9 mouse cellular contexts compared by ENCODE assay signal in genomic region chr7:15912183-15912582, GRCm38 (mm10). TPM values are rescaled to one million over a fixed set of nuclear protein-coding genes. Genes with fewer than 3 reads are reported as not detected.
DNase-seq lines count a peak whose midpoint lies in the region; ATAC-seq and TF ChIP-seq lines count a peak whose summit lies in the region.
"Had no signal": no experiment of that assay in that cellular context is flagged by ENCODE, and none has a peak within 500 bp of the region (broad histone marks: within the 10 kb centered on the region; RNA-seq: fewer than 3 reads in every experiment).

No protein-coding gene starts in this region.

- H3K4me1 ChIP-seq in ES-E14 (ENCODE audit: control insufficient read depth in 2 of 2, insufficient read depth in 2 of 2, low read length in 2 of 2, poor library complexity in 1 of 2) = peaks cover 0 to 2% of the 10 kb centered on the region in 2 experiments; a peak in 1 of 4 replicates
- no peaks in the 10 kb centered on the region for H3K4me1 ChIP-seq in heart, postnatal 0 days (ENCODE audit: control insufficient read depth, insufficient read depth)

- TF ChIP-seq CTCF in heart, postnatal 0 days (IDR thresholded peaks at IDR 0.05; ENCODE audit: low read depth) = peak; percentile 79

- no peak overlapping the region for H3K9ac ChIP-seq in ES-E14 (ENCODE audit: insufficient read depth, low read depth, low read length, poor library complexity, severe bottlenecking)
- H3K9ac ChIP-seq in heart, postnatal 0 days (replicated peaks; ENCODE audit: low read depth, low read length) = no peak overlapping the region

- 2% methylated on average over 4 of the region's 4 CpGs for WGBS in heart, postnatal 0 days

- no peak overlapping the region for H3K27ac ChIP-seq in ES-E14 (ENCODE audit: insufficient read depth, low read depth, low read length, poor library complexity, severe bottlenecking)
- H3K27ac ChIP-seq in heart, postnatal 0 days (ENCODE audit: low read depth) = no peak overlapping the region

- H3K9me3 ChIP-seq in ES-E14 (ENCODE audit: control insufficient read depth, insufficient read depth, low read depth, low read length) = no peaks in the 10 kb centered on the region
- H3K9me3 ChIP-seq in heart, postnatal 0 days (replicated peaks; ENCODE audit: control insufficient read depth, low read length) = no peaks in the 10 kb centered on the region

- in situ Hi-C loops in ES-E14 (cut with MboI; ENCODE audit: low sequenced_read_pairs in 2 of 2, unreplicated experiment in 2 of 2) = no loop called here

- peak; percentile 94 for DNase-seq in ES-E14 (ENCODE audit: low read depth, low spot score)
- DNase-seq in brain, adult 2 months (ENCODE audit: low read depth, low spot score) = peak; percentile 90
- peak; percentile 76 for DNase-seq in heart, postnatal 0 days (ENCODE audit: low spot score)
- peak; percentile 74 for DNase-seq in kidney, postnatal 14 days
- peak; percentile 91 for DNase-seq in lung, postnatal 10 days
- DNase-seq in ovary, postnatal 36 days (ENCODE audit: low spot score) = peak; percentile 62
- DNase-seq in thymus, postnatal 10 days (ENCODE audit: low spot score in 2 of 2) = peak; percentile 41 to 77

- H3K27me3 ChIP-seq in heart, postnatal 0 days (ENCODE audit: control insufficient read depth, insufficient read depth, low read length) = no peaks in the 10 kb centered on the region

- peak; percentile 68; the same call in 1 of the 2 replicates for ATAC-seq in erythroid progenitor cell, adult 5-6 weeks (replicated peaks; ENCODE audit: low FRiP score, poor library complexity, severe bottlenecking)
- ATAC-seq in heart, postnatal 0 days (ENCODE audit: insufficient read depth, low read depth) = peak; percentile 59

- H3K4me2 ChIP-seq in heart, postnatal 0 days (ENCODE audit: low read depth, low read length) = no peak overlapping the region

- peaks cover 6% of the 10 kb centered on the region for H3K36me3 ChIP-seq in ES-E14 (ENCODE audit: control insufficient read depth, insufficient read depth, low read length, poor library complexity, severe bottlenecking)
- H3K36me3 ChIP-seq in heart, postnatal 0 days (replicated peaks; ENCODE audit: control insufficient read depth, insufficient read depth, low read length) = peaks cover 10% of the 10 kb centered on the region; the same call in 1 of the 2 replicates

- no peak for TF ChIP-seq EP300 in heart, postnatal 0 days (IDR thresholded peaks at IDR 0.05; ENCODE audit: low read depth)

- no peak overlapping the region for H3K4me3 ChIP-seq in ES-E14 (ENCODE audit: insufficient read depth in 1 of 2, low read depth in 1 of 2, low read length in 2 of 2, poor library complexity in 1 of 2, severe bottlenecking in 1 of 2)
- H3K4me3 ChIP-seq in heart, postnatal 0 days (ENCODE audit: low read depth, low read length) = no peak overlapping the region

TF ChIP-seq in ES-E14, 5 proteins besides CTCF, POLR2A, EP300 and RAD21:
- TF ChIP-seq HCFC1 (IDR thresholded peaks at IDR 0.05; ENCODE audit: borderline replicate concordance, insufficient read depth, low read length) (no peak), ZC3H11A (IDR thresholded peaks at IDR 0.05; ENCODE audit: borderline replicate concordance, low read depth, low read length) (peak; percentile 51; the same call in 1 of the 2 replicates)

RNA-seq across cellular contexts. Expression of gene Selenow, which starts 10.0 kb away (rescaled TPM):
- 36.3 and 54.0 TPM in 2 replicates for total RNA-seq in ES-E14 (2012; rRNA removed)
- total RNA-seq in erythroid progenitor cell, adult 5-6 weeks (2015; ENCODE audit: low replicate concordance) = 52.4 and 65.6 TPM in 2 replicates
- 19.6 and 25.3 TPM in 2 replicates for total RNA-seq in erythroid progenitor cell, adult 5-6 weeks (2017; ENCODE audit: low replicate concordance)
- 292 and 404 TPM in 2 replicates for total RNA-seq in heart, postnatal 0 days (2014; rRNA removed; ENCODE audit: low replicate concordance)
- 632 and 642 TPM in 2 replicates for polyA plus RNA-seq in heart, postnatal 0 days (2015; fragmentation: Nextera tagmentation; extraction: Ambion mirVana)

RNA-seq across cellular contexts. Expression of gene Crxos, which starts 29.8 kb away (rescaled TPM):
- total RNA-seq in ES-E14 (2012; rRNA removed) = 4.2 and 19.1 TPM in 2 replicates
- total RNA-seq in erythroid progenitor cell, adult 5-6 weeks (2015; ENCODE audit: low replicate concordance) = not detected in 2 replicates
- total RNA-seq in erythroid progenitor cell, adult 5-6 weeks (2017; ENCODE audit: low replicate concordance) = not detected in 2 replicates
- total RNA-seq in heart, postnatal 0 days (2014; rRNA removed; ENCODE audit: low replicate concordance) = not detected in 2 replicates
- polyA plus RNA-seq in heart, postnatal 0 days (2015; fragmentation: Nextera tagmentation; extraction: Ambion mirVana) = not detected in 2 replicates
- total RNA-seq: layer of hippocampus, postnatal 25 days had no signal

RNA-seq across cellular contexts. Expression of gene Crx, which starts 32.4 kb away (rescaled TPM):
- total RNA-seq in ES-E14 (2012; rRNA removed) = 0.16 TPM in 1 of 2 replicates, not detected in the other
- not detected in 2 replicates for total RNA-seq in erythroid progenitor cell, adult 5-6 weeks (2015; ENCODE audit: low replicate concordance)
- not detected in 2 replicates for total RNA-seq in erythroid progenitor cell, adult 5-6 weeks (2017; ENCODE audit: low replicate concordance)
- not detected in 2 replicates for total RNA-seq in heart, postnatal 0 days (2014; rRNA removed; ENCODE audit: low replicate concordance)
- not detected in 2 replicates for polyA plus RNA-seq in heart, postnatal 0 days (2015; fragmentation: Nextera tagmentation; extraction: Ambion mirVana)
- total RNA-seq: layer of hippocampus, postnatal 25 days had no signal

RNA-seq across cellular contexts. Expression of gene Nop53, which starts 33.7 kb away (rescaled TPM):
- 212 and 220 TPM in 2 replicates for total RNA-seq in ES-E14 (2012; rRNA removed)
- total RNA-seq in erythroid progenitor cell, adult 5-6 weeks (2015; ENCODE audit: low replicate concordance) = 23.9 and 38.2 TPM in 2 replicates
- total RNA-seq in erythroid progenitor cell, adult 5-6 weeks (2017; ENCODE audit: low replicate concordance) = 66.1 and 114 TPM in 2 replicates
- 81.6 and 102 TPM in 2 replicates for total RNA-seq in heart, postnatal 0 days (2014; rRNA removed; ENCODE audit: low replicate concordance)
- 120 and 128 TPM in 2 replicates for polyA plus RNA-seq in heart, postnatal 0 days (2015; fragmentation: Nextera tagmentation; extraction: Ambion mirVana)

RNA-seq across cellular contexts. Expression of gene Ehd2, which starts 55.2 kb away (rescaled TPM):
- total RNA-seq in ES-E14 (2012; rRNA removed) = 3.8 and 6.8 TPM in 2 replicates
- total RNA-seq in erythroid progenitor cell, adult 5-6 weeks (2015; ENCODE audit: low replicate concordance) = 2.9 and 5.4 TPM in 2 replicates
- 0.64 and 0.76 TPM in 2 replicates for total RNA-seq in erythroid progenitor cell, adult 5-6 weeks (2017; ENCODE audit: low replicate concordance)
- 66.7 and 80.0 TPM in 2 replicates for total RNA-seq in heart, postnatal 0 days (2014; rRNA removed; ENCODE audit: low replicate concordance)
- 47.5 and 48.7 TPM in 2 replicates for polyA plus RNA-seq in heart, postnatal 0 days (2015; fragmentation: Nextera tagmentation; extraction: Ambion mirVana)
